Mouse (Mus musculus): ENCODE measurements around the gene Sez6.
A peak's percentile ranks its signal among the peaks of the same experiment; 100 is the strongest.

Sez6 gene

DNA sequence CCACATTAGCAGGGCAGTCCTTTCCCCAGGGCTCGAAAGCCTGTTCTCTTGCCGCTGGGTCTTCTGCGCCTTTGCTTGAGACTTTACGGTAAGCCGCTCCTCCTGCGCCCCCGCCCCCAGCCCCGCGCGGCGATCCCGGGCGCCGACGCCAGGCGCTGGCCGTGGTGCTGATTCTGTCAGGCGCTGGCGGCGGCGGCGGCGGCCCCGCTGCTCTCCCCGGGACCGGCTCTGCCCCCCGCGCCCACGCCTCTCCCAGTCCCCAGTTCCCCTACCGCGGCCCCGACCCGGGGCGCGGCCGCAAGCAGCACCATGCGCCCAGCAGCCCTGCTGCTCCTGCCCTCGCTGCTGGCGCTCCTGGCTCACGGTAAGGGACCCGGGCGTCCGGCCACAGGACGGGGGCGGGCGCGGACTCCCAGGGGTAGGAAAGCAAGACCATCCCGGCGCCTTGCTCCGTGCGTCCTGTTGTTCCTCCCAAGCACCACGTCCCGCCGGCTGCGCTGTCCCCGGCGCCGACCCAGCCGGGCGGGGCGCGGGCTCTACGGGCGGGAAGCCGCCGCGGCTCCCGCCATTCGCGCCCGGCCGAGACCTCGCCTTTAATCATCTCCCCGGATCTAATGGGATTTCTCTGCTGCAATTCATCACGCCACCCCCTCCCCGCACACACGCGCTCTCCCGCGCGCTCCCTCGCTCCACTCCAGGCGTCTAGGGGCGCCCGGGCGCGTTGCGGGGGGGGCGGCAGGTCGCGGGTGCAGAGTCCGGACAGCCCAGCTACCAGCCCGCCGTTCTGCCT lies at the start of gene Sez6:
Gene Sez6 (plus strand): TSS at position 50 of the 790 bp plus-strand sequence.
- DNase-seq: peak; percentile 56

DNA sequence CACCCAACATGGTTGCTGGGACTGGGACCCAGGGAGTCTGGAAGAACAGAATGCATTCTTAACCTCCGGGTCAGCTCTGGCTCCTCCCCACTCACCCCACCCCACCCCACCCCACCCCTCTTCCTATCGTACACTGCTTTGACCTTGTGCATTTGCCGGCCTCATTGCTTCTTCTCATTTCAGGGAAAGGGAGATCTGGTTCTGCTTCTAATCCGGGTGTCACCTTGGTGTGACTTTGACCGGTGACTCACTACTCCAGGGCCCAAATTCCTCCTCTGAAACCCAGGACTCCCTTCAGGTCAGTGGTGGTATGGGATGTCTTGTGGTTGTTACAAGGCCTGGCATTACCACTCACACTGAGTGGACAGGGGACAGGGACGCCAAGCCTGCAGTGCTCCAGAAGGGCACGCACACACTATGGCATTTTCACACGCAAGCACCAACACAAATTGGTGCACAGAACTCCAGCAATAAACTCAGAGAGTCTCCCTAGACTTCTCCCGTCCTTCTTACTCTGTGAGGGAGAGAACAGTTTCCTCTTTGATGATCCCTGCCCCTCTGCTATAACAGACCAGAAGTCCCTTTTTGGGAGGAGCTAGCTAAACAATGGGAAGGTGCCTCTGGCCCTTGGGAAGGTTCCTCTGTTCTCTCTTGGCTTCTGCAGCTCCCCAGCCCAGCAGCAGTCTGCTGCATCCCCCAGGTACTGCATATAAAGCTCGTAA lies 45.9 kb upstream of the Sez6 start:
- peak; percentile 63 for DNase-seq

DNA sequence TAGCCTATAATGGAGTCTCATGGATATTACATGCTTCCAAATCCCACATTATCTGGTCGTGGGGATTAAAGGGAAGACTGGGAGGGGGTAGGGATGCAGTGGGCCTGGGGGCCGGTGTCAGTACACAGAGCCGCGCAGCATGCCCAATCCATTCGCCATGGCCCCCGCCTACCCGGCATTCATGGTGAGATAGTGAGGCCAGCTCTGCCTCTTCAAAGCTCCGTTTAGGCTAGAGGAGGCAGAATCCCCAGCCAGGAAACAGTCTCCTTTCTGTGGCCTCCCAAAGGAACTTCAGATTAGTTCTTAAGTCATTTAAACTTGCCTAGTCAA lies 45.4 kb upstream of the Sez6 start:
- no peak for DNase-seq

DNA sequence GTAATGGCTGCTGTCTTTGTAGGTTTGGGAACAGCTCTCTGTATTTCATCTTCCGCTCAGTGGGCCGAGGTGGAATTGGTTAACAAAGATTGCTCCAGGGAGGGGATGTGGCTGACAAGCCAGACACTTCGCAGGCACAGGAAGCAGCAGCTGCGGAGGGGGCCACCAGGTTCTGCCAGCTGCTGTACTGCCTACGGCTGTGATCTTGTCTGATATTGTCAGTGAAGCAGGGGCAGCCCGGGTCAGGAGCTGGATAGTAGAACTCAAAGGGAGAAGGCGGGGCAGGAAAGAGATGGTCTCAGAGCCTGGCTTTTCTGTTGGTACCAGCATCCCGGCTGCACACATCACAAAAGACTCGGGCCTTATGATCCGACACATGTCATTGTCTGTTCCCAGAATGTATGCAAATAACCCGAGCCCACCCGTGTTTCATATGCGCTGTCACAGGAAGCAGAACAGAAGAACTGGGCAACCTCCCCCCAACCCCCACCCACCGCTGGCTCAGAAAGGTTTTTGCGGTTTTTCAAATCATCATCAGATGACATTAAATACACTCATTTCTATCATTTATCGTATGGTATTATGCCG lies 43.1 kb upstream of the Sez6 start:
- DNase-seq: no peak

DNA sequence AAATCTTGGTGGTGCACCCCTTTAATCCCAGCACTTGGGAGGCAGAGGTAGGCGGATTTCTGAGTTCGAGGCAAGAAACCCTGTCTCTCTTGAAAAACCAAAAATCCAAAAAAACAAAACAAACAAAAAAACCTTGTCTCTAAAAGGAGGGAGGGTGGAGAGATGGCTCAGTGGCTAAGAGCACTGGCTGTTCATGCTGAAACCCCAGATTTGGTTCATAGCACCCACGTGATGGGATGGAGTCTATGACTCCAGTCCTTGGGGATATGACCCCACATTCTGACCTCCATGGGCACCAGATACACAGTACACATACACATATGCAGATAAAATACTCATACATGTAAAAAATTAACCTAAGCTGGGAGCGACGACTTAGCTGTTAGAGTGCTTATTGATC lies 41.8 kb upstream of the Sez6 start:
- DNase-seq: no peak

DNA sequence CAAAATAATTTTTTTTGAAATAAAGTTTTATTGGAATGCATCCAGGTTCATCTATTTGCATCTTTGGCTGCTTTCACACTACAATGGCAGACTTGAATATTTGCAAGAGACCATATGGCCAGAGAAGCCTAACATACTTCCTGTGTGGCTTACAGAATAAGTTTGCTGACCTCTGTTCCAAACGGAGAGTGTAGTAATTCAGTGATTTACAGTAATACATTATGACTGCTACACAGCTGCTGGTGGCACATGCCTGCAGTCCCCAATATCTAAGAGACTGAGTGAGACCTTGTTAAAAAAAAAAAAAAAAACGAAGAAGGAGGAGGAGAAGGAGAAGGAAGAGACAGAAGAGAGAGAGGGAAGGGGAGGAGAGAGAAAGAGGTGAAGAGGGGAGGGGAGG lies 41.1 kb upstream of the Sez6 start:
- no peak for DNase-seq

DNA sequence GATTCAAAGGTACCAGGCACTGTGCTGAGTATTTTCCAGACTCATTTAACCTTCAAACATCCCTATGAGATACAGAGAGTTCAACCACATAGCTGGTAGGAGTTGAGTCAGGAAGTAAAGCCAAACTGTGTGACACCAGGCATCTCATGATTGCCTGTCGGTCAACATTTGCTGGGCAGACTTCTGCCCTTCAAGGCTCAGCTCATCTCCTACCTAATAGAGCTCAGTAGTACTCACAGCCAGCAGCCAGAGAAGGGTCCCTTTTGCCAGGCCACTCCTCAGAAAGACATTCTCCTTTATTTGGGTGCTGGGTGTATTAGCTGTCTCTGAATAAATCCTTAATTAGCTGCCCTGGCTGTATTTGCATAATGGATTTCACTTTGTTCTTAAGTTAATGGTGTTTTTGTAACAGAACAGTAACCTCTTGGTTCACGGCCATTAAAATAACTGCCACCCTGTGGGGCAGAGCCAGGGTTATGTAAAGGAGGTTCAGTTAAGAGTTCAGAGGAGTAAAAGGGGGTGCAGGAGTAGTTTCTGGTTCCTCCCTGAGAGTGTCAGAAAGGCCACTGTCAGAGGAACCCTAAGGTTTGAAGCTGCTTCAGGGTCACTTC lies 39.8 kb upstream of the Sez6 start:
- DNase-seq: peak; percentile 74

DNA sequence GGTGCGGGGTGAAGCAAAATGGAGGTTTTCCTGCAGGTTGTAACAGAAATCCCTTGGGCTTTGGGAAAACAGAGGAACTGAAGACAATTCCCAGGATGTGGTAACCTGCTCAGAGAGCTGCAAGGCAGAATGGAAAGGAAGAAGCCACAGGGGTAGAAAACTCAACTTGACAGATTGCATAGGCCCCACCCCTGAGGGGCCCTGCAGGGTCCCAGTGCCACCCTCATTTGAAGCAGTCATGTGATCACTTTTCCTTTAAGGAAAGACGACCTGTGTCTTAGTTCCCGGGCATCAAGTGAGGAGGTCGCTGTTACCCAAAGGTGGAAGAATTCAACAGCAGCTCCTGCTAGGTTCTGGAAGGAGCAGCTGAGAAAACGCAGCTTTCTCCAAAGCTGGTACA lies 37.7 kb upstream of the Sez6 start:
- no peak for DNase-seq

DNA sequence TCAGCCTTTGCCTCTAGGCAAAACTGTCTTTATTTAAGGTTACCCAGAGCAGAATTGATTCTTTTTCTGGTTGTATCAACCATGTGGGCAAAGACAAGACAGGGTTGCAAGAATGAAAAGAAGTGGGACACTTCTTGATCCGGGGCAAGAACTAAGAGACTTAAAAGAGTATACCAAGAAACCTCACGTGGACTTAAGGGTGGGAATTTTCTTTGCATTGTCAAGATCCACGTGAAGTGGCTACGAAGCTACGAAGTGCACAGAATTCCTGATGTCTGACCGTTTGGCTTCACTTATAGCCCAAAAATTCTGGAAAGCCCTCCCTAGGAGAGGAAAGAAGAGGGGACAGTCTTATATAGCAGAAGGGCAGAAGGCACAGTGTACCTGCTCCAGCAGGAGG lies 37.3 kb upstream of the Sez6 start:
- no peak for DNase-seq

DNA sequence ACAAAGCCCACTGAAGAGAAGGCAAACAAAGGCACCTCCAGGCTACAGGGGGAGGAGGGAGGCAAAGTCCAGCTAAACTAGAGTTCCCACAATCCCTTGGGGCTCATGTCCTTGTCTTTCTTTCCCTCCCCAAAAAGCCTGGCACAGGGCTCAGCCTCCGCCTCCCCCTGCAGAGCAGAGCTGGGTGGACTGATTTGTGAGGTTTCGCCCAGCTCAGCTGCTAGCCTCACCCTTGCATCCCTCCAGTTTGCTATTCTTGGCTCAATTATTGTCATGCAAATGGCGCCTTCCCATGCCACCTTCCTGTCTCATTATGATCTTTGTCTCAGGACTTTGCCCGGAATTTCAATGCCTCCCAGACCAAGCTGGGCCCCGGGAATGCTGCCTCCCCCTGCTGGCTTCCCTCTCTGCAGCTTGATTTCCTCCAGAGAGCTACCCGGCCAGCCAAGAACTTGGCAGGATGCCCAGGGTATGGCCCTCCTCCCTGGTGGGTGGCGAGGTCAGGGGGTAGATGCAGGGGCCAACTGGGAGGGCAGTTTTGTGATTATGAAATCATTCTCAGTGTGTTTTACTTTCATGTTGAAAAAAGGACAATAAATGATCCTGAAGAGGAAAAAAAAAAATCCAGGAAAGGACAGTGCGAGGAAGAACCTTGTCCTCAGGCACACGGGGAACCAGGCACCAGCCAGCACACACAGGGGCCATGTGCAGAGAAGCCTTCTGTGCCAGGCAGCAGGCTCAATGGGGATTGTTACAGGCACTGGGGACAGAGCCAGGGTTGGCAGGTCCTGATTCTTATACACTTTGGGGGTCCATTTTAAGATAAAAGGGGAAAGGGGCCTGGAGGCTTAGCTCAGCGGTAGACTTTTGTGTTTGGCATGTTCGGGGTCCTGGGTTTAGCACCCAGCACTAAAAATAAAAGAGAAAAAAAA lies 36.5 kb upstream of the Sez6 start, which contains the start of gene Pipox:
Gene Pipox (minus strand): TSS at position 310 of the 932 bp plus-strand sequence.
- DNase-seq: peak; percentile 97

DNA sequence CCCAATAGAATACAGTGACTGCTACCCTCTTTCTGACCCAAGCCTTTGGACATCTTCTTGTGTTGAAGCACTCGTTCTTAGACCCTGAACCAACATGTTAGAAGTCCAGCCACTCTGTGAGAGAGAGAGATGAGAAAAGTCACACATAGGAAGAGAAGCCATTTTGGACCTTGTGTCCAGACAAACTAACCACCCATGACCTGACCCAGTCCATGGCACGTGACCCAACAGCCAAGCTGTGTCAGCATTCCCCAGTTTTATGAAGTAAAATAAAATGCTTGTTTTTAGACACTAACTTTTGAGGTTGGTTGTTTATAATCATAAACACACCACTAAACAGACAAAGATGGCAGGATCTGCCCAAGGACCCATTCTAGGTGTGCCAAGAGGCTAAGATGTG lies 35.6 kb upstream of the Sez6 start:
- DNase-seq: no peak

DNA sequence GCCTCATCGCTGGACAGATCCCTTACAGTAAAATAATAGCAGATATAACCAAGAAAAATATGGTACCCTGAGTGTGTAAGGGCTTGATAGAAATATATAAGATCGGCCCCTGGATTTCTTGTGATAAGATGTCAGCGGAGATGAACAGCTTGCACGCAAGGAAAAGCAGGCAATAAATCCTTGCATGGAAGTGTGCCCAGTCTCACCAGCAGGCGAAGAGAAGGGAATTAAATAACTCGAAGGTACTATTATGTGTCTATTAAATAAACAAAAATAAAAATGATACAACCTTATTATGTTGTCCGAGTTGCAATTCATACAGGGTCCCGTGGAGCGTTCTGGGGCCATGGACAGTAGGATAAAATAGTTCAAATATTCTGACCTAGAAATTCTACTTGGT lies 34.6 kb upstream of the Sez6 start:
- DNase-seq: no peak

DNA sequence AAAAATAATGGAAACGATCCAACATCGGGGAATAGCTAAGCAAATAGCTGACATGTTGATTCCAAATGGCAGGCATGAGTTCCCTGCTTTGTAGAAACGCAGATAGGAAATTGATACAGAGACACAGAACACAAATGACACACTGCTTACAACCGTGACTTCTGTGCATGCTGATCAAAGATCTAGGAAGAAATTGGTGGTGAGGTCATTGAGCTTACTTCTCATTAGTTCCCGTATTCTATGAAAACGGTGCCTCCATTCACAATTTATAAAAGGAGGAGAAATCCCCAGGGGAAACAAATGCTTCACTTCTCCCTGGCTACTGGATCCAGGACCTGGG lies 34.1 kb upstream of the Sez6 start:
- no peak for DNase-seq

DNA sequence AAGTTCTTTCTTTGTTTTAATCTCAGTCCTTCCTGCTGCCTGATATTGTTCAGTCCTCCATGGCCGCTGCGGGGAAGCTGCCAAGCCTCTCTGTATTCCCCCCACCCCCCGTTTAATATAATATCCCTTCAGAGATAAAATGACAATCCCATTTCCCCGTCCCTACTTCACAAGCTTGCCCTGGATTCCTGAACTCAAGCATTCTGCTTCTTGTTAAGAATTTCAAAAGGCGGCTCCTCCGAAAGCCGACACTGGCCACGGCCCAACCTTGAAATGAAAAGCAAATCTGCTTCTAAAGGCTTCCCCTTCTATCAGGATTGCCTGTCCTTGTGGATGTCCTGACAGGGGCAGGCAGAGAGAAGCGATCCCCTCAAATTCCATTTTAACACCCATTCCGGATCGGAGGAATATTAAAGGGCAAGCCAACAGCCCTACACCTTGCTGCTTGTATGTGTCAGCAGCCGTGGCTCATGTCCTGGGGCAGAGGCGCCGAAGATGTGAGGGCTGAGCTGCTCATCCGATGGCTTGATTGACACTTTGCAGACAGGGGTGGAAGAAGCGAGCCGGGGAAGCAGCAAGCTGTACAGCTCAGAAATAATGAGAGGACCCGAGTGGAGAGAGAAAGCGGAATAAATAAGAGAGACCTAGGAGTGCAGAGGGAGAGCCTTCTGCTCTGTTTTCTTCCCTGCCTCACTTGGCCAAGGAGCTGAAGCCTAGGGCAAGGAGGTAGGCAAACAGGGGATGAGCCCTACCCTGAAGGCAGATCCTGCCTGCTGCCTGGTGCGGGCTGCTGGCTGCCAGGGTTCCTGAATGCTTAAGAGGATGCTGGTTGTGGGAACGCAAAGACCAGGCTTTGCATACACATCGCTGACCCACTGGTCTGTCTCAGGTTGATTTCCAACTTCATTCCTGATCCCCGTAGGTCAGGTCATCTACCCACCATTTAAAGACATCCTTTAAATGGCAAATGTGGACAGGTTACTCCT lies 33.5 kb upstream of the Sez6 start:
- no peak for DNase-seq

DNA sequence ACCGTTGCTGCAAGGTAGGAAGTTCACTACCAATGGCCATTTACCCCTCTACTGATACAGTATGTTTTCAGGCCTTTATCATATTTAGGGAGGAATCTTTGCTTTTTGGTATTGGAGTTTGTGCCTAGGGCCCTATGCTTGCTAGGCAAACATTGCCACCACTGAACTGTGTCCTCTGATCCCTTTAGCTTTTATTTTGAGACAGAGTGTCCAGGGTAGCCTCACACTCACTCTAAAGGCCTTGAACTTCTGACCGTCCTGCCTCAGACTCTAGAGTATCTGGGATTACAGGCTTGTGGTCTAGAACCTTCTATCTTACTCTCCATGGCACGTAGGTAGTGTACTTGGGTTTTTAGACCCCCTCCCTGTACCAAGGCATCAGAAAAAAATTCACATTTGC lies 30.4 kb upstream of the Sez6 start:
- no peak for DNase-seq

DNA sequence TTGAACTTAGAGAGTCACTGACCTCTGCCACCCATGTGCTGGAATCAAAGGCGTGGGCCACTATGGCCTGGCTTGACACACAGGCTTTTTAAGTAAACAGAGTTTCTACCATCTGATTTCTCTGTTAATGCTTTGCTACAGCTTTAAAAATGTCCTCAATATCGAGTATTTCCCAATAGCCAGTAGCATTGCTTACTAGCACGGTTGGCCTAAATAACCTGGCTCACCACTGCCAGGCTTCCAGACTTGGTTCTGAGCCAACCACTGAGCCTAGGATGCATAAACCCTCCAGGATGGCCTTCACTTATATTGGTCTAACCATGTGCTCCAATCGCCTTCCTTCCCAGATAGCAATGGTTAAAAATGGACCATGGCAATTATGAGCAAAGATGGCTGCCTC lies 29.9 kb upstream of the Sez6 start:
- no peak for DNase-seq

DNA sequence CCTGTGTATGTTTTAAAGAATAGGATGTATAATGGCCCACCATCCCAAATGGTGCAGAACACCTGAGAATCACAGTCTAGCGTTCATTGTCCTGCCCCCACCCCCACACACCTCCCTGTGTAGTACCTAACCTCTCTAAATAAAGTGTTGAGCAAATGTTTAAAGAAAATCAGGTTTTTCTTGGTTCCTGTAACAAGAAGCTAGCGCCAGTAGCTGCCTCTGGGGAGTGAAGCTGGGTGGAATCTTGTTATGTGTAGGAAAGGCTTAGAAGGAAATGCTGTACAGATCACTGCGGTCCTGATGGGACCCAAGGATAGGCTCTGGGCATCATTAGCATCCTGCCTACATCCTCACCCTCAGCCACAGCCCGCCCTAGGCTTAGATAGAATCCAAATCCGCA lies 29.2 kb upstream of the Sez6 start:
- DNase-seq: no peak

DNA sequence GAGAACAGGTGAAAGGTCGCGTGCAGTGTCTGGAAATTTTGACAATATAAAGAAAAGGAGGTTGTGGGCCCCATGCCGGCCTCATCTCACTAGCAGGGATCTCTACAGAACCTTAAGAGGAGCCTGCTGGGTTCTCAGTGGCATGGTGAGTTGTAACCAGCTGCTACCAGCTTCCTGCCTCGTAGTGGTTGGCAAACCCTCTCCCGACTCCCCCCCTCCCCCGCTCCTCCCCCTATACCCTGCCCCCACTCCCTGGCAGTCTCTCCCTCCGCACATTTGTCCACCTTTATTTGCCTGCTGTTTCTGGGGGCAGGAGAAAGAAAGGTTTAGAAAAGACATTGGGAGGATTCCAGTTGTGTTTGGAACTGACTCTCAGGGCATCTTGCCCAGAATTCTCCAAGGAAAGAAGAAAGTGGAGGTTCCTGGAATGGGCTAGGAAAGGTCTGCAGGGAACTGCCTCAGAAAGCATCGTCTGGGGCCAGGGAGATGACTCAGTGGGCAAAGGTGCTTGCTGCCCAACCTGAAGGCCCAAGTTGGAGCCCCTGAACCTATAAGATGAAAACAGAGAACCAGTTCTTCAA lies 28.7 kb upstream of the Sez6 start:
- DNase-seq: no peak

DNA sequence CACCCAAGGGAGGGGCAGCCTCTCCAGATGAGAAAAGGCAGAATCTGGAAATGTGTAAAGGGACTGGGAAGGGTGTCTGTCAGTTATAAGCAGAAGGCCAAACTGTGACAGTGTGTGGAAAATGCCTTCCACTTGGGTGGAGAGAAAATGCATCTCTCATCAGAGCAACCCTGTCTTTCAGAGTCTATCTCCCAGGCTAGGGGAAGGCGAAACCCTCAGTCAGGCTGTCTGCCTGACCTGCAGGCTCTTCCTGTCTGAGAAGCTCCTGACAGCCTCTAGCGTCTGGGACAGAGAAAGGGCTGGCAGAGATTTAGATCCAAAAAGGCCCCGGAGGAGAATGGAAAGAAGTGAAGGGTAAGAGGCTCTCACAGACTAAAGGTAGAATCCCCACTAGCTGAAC lies 26.8 kb upstream of the Sez6 start:
- DNase-seq: no peak

DNA sequence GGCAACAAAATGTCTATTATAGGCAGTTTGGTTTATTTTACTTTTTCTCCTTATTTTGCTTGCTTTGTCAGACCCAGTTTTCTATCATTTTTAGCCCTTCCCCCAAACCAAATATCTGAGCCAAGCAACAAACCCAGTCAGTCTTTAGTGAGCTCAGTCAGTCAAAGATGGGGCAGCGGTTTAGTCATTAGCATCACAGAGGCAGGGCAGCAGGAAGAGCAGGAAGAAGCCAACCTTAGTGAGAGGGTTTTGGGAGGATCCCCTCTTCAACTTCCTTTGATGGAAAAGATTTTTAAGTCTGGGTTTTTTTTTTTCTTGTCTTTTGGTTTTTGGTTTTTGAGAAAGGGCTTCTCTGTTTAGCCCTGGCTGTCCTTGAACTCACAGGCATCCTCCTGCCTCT lies 25.9 kb upstream of the Sez6 start:
- DNase-seq: no peak

DNA sequence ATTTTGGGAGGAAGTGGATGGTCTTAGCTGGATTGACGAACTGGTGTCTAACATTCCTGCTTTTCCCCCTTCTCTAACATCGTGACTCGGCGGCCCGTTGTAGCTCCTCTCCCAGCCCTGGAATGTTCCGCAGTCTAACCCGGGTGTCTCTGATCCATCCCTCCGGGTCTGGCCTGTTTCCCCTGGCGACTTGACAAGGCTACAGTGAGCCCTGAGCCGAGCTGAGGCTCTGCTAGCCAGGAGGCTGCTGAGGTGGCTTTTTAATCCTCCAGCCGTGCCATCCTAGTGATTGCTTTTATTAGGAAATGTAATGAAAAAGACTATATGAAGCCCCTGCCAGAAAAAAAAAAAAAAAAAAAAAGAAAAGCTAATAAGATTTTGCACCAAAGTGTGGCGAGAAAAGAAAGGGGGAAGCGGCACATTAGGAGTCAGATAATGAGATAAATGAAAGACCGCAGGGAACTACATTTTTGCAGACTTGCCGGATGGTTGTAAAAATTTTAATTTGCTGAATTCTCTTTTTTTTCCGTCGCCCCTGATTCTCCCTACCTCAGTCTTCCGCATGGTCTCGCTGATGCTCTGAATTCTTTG lies 24.4 kb upstream of the Sez6 start:
- no peak for DNase-seq
